Mouse (Mus musculus) embryonic stem cell, embryonic (primary cell): ENCODE data around the gene Ube4b.
"Not testable (repeated sequence)": the region's sequence is repeated elsewhere in the genome, so short reads cannot be mapped to it uniquely, and the experiment has no call there.

Experiments
- CTCF ChIA-PET, 4 experiments: fragments of 300-600 bp in 2 of 4; fragments of 350-600 bp in 2 of 4; sonication (Branson Sonifier 250); formaldehyde crosslinking; loops; one replicate each; lab custom pipeline; 2022; ENCODE audit warnings: inconsistent platforms in 2 of 4; lab: Charles Lee
- POLR2A ChIA-PET, 4 experiments: fragments of 300-600 bp in 2 of 4; fragments of 350-600 bp in 2 of 4; sonication (Branson Sonifier 250); formaldehyde crosslinking; loops; one replicate each; lab custom pipeline; 2022; ENCODE audit warnings: antibody characterized with exemption in 4 of 4, inconsistent platforms in 1 of 4; lab: Charles Lee

Ube4b gene

DNA sequence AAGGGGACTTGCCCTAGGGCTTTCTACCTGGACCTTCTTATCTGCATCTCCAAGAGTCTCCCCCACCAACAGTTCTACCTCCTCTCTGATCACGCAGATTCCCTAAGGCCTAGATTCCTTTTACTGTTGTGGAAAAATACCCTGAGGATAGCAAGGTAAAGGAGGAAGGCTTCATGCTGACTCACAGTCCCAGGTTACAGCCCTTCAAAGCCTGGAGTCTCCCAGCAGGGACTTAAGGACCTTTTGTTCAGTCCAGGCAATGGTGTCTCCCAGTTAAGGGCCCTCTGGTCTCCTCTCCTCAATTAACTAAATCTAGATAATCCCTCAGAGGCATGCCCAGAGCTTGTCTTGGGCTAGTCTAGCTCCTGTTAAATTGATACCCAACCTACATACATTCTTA is 19.8 kb upstream of the Ube4b start:
- POLR2A ChIA-PET, result interaction anchor here in 3 of 4 experiments (0.6 to 2.9 kb wide), 19 partner anchors 7 to 116 kb away, joined by 3 to 15 read pairs (median 4); partner anchors contain the start of genes Ube4b (in 3 of the 3) and Rbp7 (in 1 of the 3)
- CTCF ChIA-PET, result interaction anchor here in 1 of 4 experiments (1.1 to 1.5 kb wide), 3 partner anchors 97 to 291 kb away, joined by 3 to 4 read pairs (median 4); partner anchors contain the start of gene Tmem201

DNA sequence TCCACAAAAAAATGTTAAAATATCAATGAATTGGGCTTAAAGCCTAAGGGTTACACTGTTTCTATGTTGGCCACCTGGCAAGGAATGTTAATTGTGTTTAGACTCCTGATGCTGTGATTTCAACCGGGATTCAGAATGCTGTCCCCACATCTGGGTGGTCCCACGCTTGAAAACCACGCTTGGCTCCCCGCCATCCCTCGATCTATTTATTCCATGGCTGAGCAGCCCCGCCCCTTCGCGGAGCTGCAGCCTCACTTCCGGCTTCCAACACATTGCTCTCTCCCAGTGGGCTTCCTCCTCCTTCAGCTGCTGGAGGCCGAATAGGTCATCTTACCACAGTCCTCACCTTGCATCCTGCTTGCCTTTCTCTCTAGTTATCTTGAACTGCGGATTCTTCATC is 19.3 kb upstream of the Ube4b start:
- ChIA-PET CTCF (interaction anchor here in 2 of 4 experiments (0.9 to 1.5 kb wide), 11 partner anchors 8 to 361 kb away, joined by 3 to 7 read pairs (median 4); partner anchors contain the start of genes Rbp7 (in 1 of the 2) and Tmem201 (in 1 of the 2)), POLR2A (interaction anchor here (0.6 to 2.9 kb wide), 23 partner anchors 8 to 116 kb away, joined by 3 to 15 read pairs (median 4); partner anchors contain the start of genes Ube4b (in 3 of the 4), Rbp7 (in 1 of the 4) and Tmem274 (in 1 of the 4))

DNA sequence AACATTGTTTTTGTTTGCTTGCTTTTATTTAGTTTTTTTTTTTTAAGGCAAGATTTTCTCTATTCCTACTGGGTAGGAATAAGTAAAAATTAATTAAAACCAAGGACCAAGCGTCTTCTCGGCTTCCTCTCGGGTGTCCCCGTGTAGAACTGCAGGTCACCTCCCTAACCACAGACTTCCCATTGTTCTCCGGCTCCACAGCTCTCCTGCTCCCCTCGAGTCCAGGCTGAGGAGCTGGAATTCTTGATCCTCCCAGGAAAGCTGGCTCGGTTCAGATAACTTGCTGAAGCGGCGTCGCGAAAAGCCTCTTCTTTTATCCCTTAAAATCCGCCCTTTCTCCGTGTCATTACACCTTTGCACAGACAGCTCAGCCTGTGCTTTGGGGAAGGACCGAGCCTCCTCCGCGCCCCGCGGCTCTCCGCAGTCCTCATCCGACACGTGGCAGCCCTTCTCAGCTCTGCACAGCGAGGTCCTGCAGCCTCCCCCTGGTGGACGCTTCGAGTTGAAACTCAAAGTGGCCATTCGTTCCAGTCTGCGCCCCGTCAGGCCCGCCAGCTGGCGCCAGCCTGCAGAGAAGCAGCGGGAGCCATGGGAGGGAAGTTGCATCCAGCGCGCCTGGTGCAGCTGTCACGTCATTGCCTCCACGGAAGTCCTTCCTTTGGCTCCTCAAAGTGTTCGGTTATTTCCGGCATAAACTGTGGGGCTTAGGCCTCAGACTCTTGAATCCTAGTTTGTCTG is 18.6 kb upstream of the Ube4b start:
- POLR2A ChIA-PET, result interaction anchor here (0.5 to 2.9 kb wide), 27 partner anchors 8 to 401 kb away, joined by 3 to 15 read pairs (median 4); partner anchors contain the start of genes Ube4b (in 3 of the 4), Kif1b (in 1 of the 4), Rbp7 (in 1 of the 4) and Tmem274 (in 1 of the 4)
- CTCF ChIA-PET, result interaction anchor here in 3 of 4 experiments (0.5 to 1.5 kb wide), 14 partner anchors 9 to 362 kb away, joined by 3 to 7 read pairs (median 4); partner anchors contain the start of genes Rbp7 (in 1 of the 3) and Tmem201 (in 1 of the 3)

DNA sequence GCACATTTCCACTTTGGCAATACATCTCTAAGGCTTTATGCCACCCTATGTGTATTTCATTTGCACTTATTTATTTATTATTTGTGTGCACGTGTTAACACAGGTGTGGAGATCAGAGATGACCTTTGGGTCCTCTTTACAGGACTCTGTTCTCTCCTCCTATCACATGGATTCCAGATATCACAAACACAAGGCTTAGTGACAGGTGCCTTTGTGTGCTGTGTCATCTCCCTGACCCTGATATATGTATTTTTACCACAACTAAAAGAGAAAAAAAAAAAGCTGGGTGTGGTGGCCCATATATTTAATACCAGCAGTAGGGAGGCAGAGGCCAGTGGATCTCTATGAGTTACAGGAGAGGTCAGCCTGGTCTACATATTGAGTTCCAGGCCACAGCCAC is 17.9 kb upstream of the Ube4b start:
- ChIA-PET CTCF (interaction anchor here in 3 of 4 experiments (0.6 to 1.4 kb wide), 5 partner anchors 10 to 362 kb away, joined by 3 to 7 read pairs (median 4); partner anchors contain the start of gene Rbp7 (in 1 of the 3)), POLR2A (interaction anchor here (1.0 to 2.9 kb wide), 8 partner anchors 11 to 279 kb away, joined by 3 to 15 read pairs (median 5); partner anchors contain the start of genes Ube4b (in 2 of the 4), Kif1b (in 1 of the 4), Rbp7 (in 1 of the 4) and Tmem274 (in 1 of the 4))

DNA sequence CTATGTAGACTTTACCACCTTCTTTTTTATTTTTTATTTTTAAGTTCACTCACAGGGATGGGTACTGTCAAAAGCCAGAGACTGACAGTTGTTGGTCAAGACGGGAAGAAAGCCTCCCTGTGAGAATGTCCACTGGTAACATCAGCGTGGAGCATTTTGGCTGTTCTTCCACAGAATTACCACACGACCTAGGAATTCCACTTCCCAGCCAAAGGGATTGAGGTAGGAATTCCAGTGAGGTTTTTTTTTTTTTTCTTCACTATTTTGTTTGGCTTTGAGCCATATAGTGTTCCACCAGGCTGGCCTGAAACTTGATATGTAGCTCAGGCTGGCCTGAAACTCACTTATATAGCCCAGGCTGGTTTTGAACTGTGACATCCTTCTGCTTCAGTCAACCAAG is 15.9 kb upstream of the Ube4b start:
- ChIA-PET POLR2A (interaction anchor here in 2 of 4 experiments (0.6 to 1.8 kb wide), 4 partner anchors 20 to 160 kb away, joined by 3 read pairs; no protein-coding TSS in a partner anchor), CTCF (interaction anchor here in 1 of 4 experiments (0.6 kb wide), 1 partner anchor 257 kb away, joined by 3 read pairs; no protein-coding TSS in a partner anchor)

DNA sequence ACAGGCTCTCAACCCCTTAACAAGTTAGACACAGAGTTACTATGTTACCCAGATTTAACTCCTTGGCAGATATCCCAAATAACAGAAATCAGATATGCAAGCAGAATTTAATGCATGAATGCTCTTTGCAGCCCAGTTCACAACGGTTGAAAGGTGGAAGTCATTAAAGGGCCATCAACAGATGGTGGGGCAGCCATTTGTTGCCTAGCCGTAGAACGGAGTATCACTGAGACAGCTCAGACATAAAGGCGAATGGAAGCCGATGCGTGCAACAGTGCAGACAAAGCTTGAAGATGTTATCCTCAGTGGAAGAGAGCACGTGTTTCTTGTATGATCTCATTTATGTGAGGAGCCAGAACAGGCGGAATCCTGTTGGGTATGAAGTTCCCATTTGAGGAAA is 14.0 kb upstream of the Ube4b start:
- CTCF ChIA-PET, result no interaction called here

DNA sequence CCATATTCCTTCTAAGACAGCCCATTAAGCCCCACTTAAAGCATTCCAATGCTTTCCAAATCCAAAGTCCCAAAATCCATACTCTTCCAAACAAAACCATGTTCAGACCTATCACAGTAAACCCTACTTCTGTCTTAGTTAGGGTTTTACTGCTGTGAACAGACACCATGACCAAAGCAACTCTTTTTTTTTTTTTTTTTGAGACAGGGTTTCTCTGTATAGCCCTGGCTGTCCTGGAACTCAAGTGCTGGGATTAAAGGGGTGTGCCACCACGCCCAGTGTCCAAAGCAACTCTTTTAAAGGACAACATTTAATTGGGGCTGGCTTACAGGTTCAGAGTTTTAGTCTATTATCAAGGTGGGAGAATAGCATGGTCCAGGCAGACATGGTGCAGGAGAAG is 5.3 kb upstream of the Ube4b start:
- CTCF ChIA-PET, result not testable (repeated sequence)
- POLR2A ChIA-PET, result interaction anchor here in 2 of 4 experiments (0.6 to 1.2 kb wide), 2 partner anchors 14 to 133 kb away, joined by 3 read pairs; no protein-coding TSS in a partner anchor

More for the DNA sequence above, 14.0 kb upstream of the Ube4b start:
- POLR2A ChIA-PET, result interaction anchor here in 1 of 4 experiments (0.6 kb wide), 1 partner anchor 31 kb away, joined by 3 read pairs; no protein-coding TSS in a partner anchor

DNA sequence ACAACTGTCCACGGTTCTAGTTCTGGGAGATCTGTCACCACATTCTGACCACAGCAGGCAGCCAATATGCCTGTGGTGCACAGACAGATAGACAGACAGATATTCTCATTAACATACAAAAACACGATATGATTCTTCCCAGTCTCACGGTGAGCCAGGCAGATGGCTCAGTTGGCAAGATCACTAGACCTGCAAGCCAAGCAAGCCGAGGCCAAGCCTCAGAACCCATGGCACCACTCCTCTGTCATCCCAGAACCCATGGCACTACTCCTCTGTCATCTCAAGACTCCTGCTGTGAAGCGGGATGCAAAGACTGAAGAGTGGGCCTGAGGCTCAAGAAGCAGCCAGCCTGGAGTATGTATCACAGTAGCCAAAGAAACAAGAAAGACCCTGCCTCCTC is 3.0 kb upstream of the Ube4b start:
- POLR2A ChIA-PET, result interaction anchor here in 1 of 4 experiments (2.4 kb wide), 1 partner anchor 16 kb away, joined by 6 read pairs; no protein-coding TSS in a partner anchor
- CTCF ChIA-PET, result no interaction called here

DNA sequence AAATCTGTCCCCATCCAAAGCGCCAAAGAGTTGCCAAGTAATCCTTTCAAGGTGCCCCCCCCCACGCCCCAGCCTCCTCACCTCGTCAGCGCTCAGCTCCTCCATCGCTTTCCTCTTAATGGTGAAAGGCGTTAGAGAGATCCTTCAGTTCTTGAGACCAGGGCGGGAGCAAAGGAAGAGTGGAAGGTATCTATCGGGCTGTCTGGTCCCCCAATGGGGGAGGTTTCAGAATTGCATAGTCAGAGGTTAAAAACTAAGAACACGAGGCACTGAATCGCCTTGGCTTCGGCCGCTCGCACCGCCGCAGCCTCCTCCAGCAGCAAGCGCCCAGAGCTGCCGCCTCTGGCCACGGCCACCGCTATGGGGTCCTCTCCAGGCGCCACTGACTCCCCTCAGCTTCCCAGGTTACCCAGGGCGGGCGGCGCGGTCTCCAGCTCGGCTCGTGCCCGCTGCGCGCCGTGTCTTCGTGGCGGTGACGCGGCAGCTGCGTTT is 702 bp downstream of the Ube4b start:
- POLR2A ChIA-PET, result interaction anchor here (0.6 to 2.6 kb wide), 24 partner anchors 9 to 354 kb away, joined by 3 to 15 read pairs (median 4); partner anchors contain the start of genes Kif1b (in 1 of the 4), Lzic (in 1 of the 4) and Nmnat1 (in 1 of the 4)
- CTCF ChIA-PET, result interaction anchor here in 2 of 4 experiments (0.6 to 1.1 kb wide), 3 partner anchors 19 to 335 kb away, joined by 3 to 4 read pairs (median 3); no protein-coding TSS in a partner anchor

DNA sequence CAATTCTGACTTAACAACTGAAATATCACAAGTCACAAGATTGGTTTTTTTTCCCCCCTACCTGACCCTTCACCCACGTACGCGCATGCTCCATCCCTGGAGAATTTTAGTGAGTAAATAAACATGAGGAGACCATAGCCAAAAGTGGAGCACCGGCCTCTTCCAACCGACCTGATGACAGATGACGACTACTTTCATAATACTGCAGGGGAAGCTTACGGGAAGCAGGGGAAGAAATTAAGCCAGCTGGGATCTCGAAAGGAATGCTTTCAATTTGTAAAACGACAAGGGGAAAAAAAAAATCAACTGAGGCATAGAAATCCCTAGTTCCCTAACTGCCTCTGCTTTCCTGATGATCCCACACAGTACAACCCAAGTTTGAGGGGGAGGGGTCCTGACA is 1.8 kb downstream of the Ube4b start:
- CTCF ChIA-PET, result no interaction called here
- POLR2A ChIA-PET, result interaction anchor here in 2 of 4 experiments (1.1 to 2.6 kb wide), 6 partner anchors 10 to 117 kb away, joined by 4 to 15 read pairs (median 4); partner anchors contain the start of gene Kif1b (in 1 of the 2)

DNA sequence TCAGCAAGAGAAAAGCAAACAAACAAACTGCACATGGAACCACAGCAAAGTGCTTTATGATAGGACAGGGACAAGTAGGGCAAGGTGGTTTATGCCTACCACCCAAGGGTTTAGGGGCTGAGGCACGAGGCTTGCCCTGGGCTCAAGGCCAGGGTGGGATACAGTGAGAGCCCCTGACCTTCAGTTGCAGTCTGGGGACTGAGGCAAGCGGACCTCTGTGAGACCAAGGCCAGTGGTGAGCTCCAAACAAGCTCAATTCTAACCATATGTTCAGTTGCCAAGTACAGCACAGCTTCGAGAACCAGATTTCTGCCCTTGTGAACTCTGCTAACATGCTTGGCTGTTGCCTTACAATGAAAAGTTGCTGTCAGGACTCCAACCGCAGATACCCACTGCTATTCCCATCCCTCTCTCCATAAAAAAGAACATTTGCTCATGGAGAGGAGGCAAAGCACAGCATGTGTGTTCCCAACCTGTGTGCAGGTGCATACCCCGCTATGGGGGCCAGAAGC is 8.6 kb downstream of the Ube4b start:
- ChIA-PET POLR2A (interaction anchor here in 2 of 4 experiments (0.9 to 3.5 kb wide), 5 partner anchors 8 to 24 kb away, joined by 3 to 15 read pairs (median 6); partner anchors contain the start of gene Ube4b (in 1 of the 2)), CTCF (no interaction called here)

DNA sequence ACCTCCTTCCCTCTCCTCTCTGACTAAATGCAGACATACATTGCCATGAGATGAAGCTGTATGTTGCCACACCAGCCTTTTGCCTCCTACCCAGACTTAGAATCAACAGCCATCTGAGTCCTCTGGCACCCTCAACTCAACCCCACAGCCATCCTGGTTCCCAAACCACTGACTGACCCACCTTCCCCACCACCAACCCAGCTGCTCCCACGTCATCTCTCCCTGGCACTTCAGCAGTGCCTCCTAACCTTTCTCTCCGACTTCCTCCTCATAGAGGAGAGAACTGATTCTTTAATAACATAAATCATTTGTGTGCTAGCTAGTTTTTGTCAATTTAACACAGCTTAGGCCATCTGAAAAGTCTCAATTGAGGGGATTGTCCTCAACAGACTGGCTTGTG is 9.6 kb downstream of the Ube4b start:
- CTCF ChIA-PET, result no interaction called here
- POLR2A ChIA-PET, result interaction anchor here in 2 of 4 experiments (0.7 to 3.5 kb wide), 5 partner anchors 9 to 29 kb away, joined by 3 to 15 read pairs (median 3); partner anchors contain the start of gene Ube4b (in 1 of the 2)

DNA sequence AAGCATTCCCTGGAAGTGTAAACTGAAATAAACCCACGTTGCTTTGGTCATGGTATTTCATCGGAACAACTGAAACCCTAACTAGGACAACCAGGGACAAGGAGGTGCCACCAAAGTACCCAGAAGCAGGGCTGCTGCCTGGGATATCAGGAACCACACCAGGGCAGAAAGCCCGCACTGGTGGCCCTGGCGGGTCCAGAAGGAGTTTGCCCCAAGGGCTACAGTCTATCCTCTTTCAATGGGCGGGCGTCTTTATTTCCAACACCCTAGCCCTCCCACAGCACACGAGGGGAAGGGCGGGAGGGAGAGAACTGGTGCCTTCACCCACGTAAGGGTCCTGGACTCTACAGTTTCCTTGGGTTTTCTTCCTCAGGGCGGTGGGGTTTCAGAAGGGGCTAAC is 10.1 kb downstream of the Ube4b start:
- POLR2A ChIA-PET, result interaction anchor here in 2 of 4 experiments (1.0 to 3.5 kb wide), 4 partner anchors 9 to 30 kb away, joined by 3 to 15 read pairs (median 7); partner anchors contain the start of gene Ube4b (in 1 of the 2)
- CTCF ChIA-PET, result interaction anchor here in 1 of 4 experiments (0.6 kb wide), 1 partner anchor 38 kb away, joined by 3 read pairs; no protein-coding TSS in a partner anchor

DNA sequence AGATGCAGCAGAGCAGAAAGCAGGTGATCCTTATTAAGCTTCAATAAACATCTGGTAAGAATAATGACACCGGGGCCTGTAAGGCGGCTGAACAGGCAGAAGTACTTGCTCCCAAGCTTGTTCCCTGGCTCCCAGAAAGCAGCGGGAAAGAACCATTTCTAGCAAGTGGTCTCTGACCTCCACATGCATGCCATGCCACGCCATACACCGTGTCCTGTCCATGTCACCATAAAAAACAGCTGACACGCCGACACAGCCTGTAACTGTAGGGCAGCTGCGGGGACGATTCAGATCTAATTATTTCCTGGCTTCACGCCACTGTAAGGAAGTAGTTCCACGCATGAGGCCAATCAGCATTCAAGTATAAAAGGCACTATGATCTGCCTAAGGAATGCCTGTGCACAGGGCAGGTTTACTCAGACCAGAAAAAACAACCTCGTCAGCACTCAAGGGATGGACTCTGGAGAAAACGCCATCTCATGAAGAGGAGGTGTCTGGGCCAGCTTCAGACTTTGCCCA is 10.8 kb downstream of the Ube4b start:
- CTCF ChIA-PET, result interaction anchor here in 1 of 4 experiments (0.6 kb wide), 1 partner anchor 38 kb away, joined by 3 read pairs; no protein-coding TSS in a partner anchor
- POLR2A ChIA-PET, result interaction anchor here in 3 of 4 experiments (0.8 to 3.5 kb wide), 12 partner anchors 8 to 39 kb away, joined by 3 to 15 read pairs (median 4); partner anchors contain the start of gene Ube4b (in 2 of the 3)

DNA sequence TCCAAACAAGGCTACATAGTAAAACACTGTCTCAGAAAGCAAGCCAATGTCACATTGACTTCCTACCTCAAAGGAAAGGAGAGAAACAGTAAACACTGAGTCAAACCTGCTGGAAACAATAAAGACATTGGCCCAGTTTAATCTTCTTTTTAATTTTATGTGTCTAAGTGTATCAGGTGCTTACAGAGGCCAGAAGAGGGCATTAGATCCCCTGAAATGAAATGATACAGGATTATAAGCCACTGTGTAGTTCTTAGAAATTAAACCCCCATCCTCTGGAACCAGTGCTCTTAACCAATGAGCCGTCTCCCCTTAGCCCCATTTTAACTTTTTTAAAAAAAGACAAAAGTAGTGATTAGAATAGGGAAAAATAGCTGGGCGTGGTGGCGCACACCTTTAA is 12.3 kb downstream of the Ube4b start:
- CTCF ChIA-PET, result interaction anchor here in 1 of 4 experiments (1.1 kb wide), 1 partner anchor 17 kb away, joined by 4 read pairs; no protein-coding TSS in a partner anchor
- POLR2A ChIA-PET, result interaction anchor here in 3 of 4 experiments (1.2 to 2.6 kb wide), 10 partner anchors 9 to 106 kb away, joined by 3 to 12 read pairs (median 4); partner anchors contain the start of gene Ube4b (in 1 of the 3)

DNA sequence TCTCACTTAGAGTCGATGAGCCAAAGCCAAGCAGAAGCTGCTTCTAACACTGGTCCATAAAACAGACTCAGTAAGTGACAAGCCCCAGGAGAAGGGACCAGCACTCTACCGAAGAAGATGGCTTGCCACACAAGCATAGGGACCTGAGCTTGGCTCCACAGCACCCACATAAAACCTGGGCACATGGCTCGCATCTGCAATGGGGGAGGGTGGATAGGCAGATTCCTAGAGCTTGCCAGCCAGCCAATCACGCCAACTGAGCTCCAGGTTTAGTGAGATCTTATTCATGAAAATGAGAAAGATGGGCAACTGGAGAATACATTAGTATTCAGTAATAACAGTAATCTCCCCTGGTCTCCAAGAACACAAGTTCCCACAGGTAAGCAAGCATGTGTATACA is 16.8 kb downstream of the Ube4b start:
- ChIA-PET POLR2A (interaction anchor here in 2 of 4 experiments (0.8 to 4.4 kb wide), 9 partner anchors 13 to 103 kb away, joined by 3 to 30 read pairs (median 4); no protein-coding TSS in a partner anchor), CTCF (interaction anchor here in 3 of 4 experiments (0.7 to 1.4 kb wide), 4 partner anchors 37 to 78 kb away, joined by 3 to 4 read pairs (median 4); no protein-coding TSS in a partner anchor)
